Mouse (Mus musculus) urinary bladder, postnatal 10 days (tissue): ENCODE results near the gene Trim30a.
"Not testable (repeated sequence)": the region's sequence is repeated elsewhere in the genome, so short reads cannot be mapped to it uniquely, and the experiment has no call there.

Experiments used
- DNase-seq: peaks from one replicate; pipeline ENCODE4 v3.0.0; 2022; ENCODE audit warnings: low spot score

Trim30a gene

DNA sequence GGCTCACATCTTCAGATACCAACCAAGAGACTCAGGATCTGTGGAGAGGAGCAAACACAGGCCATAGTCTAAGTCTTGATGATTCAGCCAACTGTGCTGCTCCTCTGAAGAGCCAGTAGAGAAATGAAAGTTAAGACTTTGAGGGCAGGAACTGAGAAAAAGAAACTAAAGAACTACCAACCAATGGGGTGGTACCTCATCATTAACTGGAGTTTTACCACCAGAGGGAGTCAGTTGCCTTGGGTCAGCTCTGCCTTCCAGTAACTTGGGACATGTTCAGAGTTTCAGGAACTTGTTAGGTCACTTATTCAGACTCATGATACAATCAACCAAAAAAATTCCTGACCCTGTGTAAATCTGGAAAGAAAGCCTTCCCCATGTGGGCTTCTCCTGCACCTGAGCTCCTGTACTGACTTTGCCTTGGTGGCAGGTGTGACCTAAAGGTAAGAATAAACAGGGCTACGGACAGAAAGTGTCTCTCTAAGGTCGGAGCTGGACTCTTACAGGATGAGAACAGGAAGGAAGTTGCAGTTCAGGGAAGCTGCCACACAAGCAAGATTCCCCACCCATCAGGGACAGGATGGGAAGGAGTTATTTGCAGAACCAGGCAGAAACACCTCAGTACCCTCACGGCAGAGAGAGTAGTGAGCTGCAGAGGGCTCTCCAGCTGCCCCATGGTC, at the start of gene Trim30a:
Gene Trim30a (minus strand): TSS at position 129 of the 680 bp plus-strand sequence.
- no peak for DNase-seq

DNA sequence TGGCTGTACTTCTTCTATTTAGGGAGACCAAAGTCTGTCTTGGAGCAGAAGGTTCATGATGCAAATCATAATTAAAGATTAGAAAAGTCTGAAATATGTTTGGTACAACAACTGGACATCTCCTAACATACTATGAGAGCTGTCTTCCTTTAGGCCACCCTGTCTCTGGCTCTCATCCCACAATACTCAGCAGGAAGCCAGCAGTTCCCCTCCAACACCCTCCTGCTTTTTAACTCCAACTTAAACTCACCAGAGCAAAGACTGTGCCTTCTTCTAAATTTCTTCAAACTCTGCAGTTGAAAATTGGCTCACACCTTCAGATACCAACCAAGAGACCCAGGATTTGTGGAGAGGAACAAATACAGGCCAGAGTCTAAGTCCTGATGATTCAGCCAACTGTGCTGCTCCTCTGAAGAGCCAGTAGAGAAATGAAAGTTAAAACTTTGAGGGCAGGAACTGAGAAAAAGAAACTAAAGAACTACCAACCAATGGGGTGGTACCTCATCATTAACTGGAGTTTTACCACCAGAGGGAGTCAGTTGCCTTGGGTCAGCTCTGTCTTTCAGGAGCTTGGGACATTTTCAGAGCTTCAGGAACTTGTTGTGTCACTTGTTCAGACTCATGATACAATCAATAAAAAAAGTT, 42.5 kb upstream of the Trim30a start, which contains the start of gene Trim30d:
Gene Trim30d (minus strand): TSS at position 429 of the 645 bp plus-strand sequence.
- not testable (repeated sequence) for DNase-seq

DNA sequence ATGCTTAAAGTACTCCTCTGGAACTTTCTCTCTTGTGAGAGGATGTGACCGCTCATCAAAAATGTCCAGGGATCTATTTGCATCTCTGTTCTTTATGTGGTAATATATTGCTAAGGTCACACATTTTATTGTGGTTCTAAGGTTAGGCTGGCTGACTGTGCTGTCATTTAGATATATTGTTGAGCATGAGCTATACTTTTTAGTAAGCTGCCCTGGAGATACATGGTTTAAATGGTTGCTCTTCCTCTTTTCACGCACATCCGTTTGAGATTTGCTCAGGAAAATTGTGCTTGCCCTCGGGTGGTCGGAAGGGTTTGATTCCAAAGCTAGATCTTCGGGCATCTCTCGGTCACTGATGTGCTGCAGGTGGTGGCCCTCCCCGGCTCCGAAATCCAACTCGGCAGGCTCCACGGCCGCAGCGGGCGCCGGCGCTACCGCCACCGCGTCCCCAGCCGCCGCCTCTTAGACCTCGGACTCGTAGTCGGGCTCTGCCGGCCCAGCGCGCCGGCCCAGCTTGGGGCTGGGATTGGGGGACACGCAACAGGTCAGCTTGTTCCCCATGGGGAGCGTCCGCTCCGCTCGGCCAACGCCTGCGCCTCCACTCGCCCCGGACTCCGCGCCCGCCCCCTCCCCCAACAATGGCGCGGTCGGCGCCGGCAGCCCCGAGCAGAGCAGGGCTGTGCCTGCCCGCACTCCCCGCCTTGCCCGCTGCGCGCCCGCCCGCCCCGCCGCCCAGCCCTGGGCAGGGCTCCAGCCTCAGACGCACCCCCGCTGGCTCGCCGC, 36.8 kb upstream of the Trim30a start:
- DNase-seq = no peak

DNA sequence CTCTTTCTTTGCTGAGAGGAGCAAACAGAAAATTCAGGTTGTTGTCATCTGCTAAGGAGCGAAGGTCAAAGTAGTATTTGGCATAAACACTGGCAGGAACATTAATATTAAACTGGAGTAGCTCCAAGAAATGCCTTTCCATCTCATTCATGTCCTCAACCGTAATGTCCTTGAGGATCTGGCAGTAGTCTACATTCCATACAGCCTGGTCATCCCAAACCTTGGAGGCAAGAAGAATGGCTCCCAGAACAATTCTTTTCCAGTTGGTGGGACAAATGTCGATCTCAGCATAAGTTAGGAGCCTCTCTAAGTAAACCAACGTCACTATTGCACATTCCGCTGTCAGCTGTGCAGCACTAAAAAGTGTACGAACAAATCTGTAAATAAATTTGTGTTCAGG, 36.2 kb upstream of the Trim30a start:
- DNase-seq = not testable (repeated sequence)

DNA sequence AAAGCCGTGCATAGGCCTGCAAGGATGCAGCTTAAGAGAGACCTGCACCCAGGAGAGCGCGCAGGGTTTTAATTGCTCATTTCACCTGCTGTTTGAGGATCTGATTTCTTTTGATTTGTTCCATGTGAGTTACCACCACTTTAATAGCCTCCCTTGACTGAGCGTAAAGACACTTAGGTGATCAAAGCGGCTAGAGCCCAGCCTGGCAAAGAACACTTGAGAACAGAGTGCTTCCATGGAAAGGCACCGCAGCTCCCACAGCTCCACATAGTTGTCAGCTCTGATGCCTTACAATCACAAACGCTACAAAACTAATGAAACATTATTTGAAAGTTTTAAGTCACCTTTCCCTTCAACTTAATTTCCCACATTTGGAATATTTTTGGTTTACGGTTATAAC, 34.5 kb upstream of the Trim30a start:
- not testable (repeated sequence) for DNase-seq

DNA sequence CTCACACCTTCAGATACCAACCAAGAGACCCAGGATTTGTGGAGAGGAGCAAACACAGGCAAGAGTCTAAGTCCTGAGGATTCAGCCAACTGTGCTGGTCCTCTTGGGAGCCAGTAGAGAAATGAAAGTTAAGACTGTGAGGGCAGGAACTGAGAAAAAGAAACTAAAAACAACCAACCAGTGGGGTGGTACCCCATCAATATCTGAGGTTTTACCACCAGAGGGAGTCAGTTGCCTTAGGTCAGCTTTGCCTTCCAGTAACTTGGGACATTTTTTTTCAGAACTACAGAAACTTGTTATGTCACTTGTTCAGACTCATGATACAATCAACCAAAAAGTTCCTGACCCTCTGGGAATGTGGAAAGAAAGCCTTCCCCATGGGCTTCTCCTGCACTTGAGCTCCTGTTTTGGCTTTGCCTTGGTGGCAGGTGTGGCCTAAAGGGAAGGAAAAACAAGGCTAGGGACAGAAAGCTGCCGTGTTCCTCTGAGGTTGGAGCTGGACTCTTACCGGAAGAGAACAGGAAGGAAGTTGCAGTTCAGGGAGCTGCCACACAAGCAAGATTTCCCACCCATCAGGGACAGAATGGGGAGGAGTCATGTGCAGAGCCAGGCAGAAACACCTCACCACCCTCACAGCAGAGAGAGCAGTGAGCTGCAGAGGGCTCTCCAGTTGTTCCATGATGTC, 18.9 kb downstream of the Trim30a start:
- DNase-seq = no peak

DNA sequence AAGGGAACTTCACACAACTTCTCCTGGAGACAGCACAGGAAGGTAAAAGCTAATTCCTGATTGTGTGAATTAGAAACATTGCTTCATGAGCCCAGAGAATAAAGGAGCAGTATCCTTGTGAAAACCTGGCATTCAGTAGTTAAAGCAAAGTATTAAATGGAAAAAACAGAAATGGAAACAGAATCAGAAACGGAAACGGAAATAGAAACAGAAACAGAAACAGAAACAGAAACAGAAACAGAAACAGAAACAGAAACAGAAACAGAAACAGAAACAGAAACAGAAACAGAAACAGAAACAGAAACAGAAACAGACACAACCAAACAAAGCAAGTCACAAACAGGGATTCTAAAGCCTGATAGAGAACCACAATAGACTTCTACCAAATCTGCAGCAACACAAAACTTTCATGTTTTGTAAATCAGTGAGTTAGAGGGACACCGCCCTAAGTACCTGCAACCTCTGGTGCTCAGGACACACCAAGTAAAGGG, 60.5 kb downstream of the Trim30a start:
- no peak for DNase-seq

DNA sequence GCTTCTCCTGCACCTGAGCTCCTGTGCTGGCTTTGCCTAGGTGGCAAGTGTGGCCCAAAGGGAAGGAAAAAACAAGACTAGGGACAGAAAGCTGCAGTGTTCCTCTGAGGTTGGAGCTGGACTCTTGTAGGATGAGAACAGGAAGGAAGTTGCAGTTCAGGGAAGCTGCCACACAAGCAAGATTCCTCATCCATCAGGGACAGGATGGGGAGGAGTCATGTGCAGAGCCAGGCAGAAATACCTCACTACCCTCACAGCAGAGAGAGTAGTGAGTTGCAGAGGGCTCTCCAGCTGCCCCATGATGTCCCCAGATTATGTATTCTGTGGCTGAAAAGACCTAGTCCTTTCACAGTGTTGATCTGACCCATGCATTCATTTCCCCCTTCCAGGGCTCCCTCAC, 63.9 kb downstream of the Trim30a start:
- DNase-seq = no peak

DNA sequence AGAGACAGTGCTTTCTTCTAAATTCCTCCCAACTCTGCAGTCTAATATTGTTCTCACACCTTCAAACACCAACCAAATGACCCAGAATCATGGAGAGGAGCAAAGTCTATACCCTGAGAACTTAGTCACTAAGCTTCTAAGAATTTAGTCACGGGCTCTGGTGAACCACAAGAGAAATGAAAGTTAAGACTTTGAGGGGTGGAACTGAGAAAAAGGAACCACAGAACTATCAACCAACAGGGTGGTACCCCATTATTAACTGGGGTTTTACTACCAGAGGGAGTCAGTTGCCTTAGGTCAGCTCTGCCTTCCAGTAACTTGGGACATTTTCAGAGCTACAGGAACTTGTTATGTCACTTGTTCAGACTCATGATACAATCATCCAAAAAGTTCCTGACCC, 64.3 kb downstream of the Trim30a start, which contains the start of gene Trim30c:
Gene Trim30c (minus strand): TSS at position 140 of the 400 bp plus-strand sequence.
- DNase-seq = no peak

DNA sequence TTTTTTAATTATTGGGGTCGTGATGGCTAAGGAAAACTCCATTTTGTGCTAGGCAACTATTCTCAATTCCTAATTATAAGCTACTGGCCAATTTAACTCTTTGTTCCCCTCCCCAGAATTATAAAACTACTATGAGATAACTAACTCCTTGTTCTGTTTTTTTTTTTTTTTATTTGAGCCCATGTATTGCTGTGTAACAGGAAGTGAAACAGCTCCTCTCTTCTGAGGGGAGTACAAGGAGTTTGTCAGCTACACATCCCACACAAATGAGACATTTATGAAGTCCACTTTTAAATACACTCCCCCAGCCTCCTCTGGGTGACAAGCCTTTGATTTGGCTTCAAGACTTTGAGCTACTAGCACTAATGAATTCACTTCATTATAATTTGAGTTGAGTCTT, 66.5 kb downstream of the Trim30a start:
- DNase-seq = no peak

DNA sequence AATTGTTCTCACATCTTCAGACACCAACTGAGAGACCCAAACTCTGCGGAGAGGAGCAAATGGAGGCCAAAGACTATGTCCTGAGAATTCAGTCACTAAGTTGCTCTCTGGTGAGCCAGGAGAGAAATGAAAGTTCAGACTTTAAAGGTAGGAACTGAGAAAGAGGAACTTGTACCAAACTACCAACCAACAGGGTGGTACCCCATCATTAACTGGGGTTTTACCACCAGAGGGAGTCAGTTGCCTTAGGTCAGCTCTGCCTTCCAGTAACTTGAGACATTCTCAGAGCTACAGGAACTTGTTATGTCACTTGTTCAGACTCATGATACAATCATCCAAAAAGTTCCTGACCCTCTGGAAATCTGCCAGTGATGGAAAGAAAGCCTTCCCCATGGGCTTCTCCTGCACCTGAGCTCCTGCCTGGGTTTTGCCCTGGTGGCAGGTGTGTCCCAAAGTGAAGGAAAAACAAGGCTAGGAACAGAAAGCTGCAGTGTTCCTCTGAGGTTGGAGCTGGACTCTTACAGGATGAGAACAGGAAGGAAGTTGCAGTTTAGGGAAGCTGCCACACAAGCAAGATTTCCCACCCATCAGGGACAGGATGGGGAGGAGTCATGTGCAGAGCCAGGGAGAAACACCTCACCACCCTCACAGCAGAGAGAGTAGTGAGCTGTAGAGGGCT, 95.1 kb downstream of the Trim30a start, which contains the start of gene Trim30b:
Gene Trim30b (minus strand): TSS at position 149 of the 679 bp plus-strand sequence.
- DNase-seq = no peak

DNA sequence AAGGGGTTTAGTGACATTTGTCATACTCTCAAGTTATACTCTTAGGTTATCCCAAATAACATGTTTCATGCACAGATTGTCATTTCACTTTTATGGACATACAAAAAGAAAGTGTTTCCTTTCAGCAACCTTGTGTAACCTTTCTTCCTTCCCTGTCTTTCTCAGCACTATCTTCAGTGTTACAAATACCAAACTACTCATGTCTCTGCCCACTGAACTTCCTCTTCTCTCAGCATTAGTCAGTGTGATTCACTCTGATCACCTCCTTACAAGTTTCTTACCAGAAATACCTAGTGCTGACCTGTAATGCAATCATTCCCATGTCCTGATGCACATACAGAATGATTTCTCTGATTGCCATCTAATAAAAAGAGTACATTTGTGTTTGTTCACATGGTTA, 98.7 kb downstream of the Trim30a start:
- DNase-seq = no peak
